Mouse (Mus musculus): Measurements from ENCODE around the gene Mkrn1. TPM values are rescaled to one million over a fixed set of nuclear protein-coding genes. Genes with fewer than 3 reads are reported as not detected.
"Not testable (repeated sequence)": the region's sequence is repeated elsewhere in the genome, so short reads cannot be mapped to it uniquely, and the experiment has no call there.

The Mkrn1 gene
- polyA plus RNA-seq, 1 experiment from 2014 or later = 46.2 TPM

DNA sequence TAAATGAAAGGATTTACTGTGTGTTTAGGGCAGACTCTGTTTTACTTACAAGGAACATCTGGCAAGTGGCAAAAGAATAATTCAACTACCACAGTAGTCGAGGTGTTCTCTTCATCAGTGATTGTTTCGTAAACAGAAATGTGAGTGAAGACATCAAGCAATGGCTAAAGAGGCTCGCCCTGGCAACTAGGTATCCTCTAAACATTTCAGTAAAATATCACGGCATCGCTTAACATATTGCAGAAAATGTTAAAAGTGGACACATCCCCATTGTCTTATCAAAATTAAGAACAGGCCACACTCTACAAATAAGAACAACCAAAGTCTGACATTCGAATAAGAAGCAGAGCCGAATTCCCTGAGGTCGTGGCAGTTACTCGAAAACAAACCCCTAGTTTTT lies 43.5 kb downstream of the Mkrn1 start:
- peaks cover 20% of the 10 kb centered on the region for H3K27me3 ChIP-seq
- peaks cover 12% of the 10 kb centered on the region for H3K36me3 ChIP-seq
- peaks cover 40% of the 10 kb centered on the region for H3K4me1 ChIP-seq
- no peak overlapping the region for H3K27ac ChIP-seq
- no peak for ATAC-seq (ENCODE audit: low FRiP score, low read depth)
- peak overlapping the region; percentile 94 for H3K9ac ChIP-seq
- H3K9me3 ChIP-seq = no peaks in the 10 kb centered on the region
- peak overlapping the region; percentile 91 for H3K4me3 ChIP-seq
- peak overlapping the region; percentile 71 for H3K4me2 ChIP-seq (replicated peaks)
- 16% methylated on average over 9 of the region's 9 CpGs for WGBS

DNA sequence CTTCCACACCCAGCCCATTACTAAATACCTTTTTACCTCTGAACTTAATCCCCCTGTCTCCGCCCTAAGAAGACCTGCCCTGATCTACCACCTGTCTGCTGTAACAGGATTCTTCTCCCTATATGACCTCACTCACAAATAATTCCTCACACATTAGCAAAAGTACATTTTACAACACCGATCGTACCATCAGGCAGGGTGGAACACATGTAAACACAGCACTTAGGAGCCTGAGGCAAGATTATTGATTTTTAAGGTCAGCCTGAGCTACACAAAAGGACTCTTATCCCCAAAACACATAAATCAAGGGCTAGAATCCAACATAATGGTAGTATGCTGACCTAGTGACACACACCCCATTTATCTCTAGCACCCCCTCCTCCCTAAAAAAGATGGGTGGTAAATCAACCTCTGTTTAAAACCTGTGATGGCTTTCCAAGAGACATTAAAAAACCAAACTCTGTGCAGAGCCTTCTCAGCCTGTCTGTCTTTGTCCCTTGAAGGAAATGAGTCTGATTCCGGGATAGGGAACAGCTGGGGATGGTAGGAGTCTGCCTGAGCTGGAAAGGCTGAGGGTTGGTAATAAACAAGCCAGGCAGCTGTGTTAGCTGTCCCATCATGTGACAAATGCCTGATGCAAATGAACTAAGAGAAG lies 46.8 kb downstream of the Mkrn1 start:
- Histone ChIP-seq H3K9ac (no peak overlapping the region), H3K4me2 (replicated peaks) (no peak overlapping the region), H3K4me3 (no peak overlapping the region), H3K27ac (no peak overlapping the region), H3K27me3 (no peaks in the 10 kb centered on the region), H3K4me1 (peaks cover 40% of the 10 kb centered on the region), H3K9me3 (no peaks in the 10 kb centered on the region), H3K36me3 (peaks cover 12% of the 10 kb centered on the region)
- no peak for ATAC-seq (ENCODE audit: low FRiP score, low read depth)
- WGBS = 60% methylated on average over 4 of the region's 4 CpGs

DNA sequence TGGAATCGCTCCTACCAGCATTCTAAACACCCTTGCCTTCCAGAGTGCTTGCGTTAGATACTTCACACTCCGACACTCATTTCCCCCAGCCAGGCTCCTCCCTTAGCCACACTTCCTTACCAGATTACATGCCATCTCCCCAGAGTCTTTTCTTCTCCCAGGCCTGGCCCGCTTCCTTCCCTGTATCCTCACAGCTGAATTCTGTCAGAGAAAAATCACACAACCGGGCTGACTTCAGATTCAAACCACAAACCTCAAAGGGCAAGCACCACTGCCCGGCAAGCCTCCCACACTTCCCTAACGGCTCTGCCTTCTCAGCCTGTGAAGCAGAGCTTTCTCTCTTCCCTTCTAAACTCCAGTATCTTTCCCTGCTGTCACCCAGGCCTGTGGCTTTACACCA lies 47.5 kb downstream of the Mkrn1 start:
- peaks cover 38% of the 10 kb centered on the region for H3K4me1 ChIP-seq
- WGBS = 46% methylated on average over 7 of the region's 7 CpGs

DNA sequence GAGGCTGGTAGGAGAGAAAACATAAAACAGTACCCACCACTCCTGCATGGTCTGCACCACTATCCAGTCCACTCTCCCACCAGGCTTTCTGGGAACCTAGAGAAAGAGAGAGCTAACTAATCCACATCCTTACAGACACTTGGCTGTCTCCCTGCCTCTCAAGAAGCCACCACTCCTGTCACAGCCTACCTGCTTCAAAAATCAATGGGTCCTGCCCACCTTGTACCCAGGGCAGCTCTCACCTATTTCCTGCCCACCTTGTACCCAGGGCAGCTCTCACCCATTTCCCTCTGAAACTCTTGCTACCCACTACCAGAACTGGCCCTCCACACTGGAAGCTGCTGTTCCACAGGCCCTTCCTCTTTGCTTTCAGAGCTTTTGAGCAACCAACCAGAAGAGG lies 48.2 kb downstream of the Mkrn1 start:
- Histone ChIP-seq H3K9me3 (no peaks in the 10 kb centered on the region), H3K4me1 (peaks cover 37% of the 10 kb centered on the region), H3K4me2 (replicated peaks) (no peak overlapping the region), H3K9ac (no peak overlapping the region), H3K4me3 (no peak overlapping the region), H3K27ac (no peak overlapping the region), H3K36me3 (peaks cover 17% of the 10 kb centered on the region), H3K27me3 (no peaks in the 10 kb centered on the region)
- no peak for ATAC-seq (ENCODE audit: low FRiP score, low read depth)

More for the DNA sequence above, 47.5 kb downstream of the Mkrn1 start:
- H3K4me3 ChIP-seq = no peak overlapping the region
- H3K36me3 ChIP-seq = peaks cover 13% of the 10 kb centered on the region
- H3K9me3 ChIP-seq = no peaks in the 10 kb centered on the region
- H3K9ac ChIP-seq = 0 out of 2 replicates have a peak overlapping the region, but pooled peaks have one; percentile 25
- H3K4me2 ChIP-seq (replicated peaks) = no peak overlapping the region
- no peak overlapping the region for H3K27ac ChIP-seq
- ATAC-seq (ENCODE audit: low FRiP score, low read depth) = no peak
- no peaks in the 10 kb centered on the region for H3K27me3 ChIP-seq

DNA sequence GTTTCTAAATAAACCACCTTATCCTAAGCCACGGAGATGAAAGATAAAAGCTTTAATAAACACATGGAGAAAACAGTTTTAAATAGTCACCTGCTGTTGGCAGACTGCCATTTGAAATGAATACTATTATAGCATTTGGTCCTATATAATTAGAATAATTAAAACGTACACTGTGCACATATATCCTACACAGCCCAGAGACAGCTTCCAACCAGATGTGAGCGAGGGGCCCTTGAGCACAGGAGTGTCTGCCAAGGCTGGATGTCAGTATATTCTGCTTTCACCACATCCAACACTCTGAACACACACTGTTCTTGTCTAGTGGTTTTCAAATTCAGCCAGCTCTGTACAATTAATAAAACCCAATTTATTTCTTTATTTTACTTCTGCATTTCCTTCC lies 50.6 kb downstream of the Mkrn1 start:
- H3K9me3 ChIP-seq = no peaks in the 10 kb centered on the region
- H3K4me3 ChIP-seq = no peak overlapping the region
- H3K36me3 ChIP-seq = peaks cover 34% of the 10 kb centered on the region
- H3K9ac ChIP-seq = no peak overlapping the region
- WGBS = 50% methylated on average over 3 of the region's 3 CpGs
- no peak overlapping the region for H3K4me2 ChIP-seq (replicated peaks)
- ATAC-seq (ENCODE audit: low FRiP score, low read depth) = no peak
- H3K4me1 ChIP-seq = peaks cover 21% of the 10 kb centered on the region
- no peaks in the 10 kb centered on the region for H3K27me3 ChIP-seq
- no peak overlapping the region for H3K27ac ChIP-seq

DNA sequence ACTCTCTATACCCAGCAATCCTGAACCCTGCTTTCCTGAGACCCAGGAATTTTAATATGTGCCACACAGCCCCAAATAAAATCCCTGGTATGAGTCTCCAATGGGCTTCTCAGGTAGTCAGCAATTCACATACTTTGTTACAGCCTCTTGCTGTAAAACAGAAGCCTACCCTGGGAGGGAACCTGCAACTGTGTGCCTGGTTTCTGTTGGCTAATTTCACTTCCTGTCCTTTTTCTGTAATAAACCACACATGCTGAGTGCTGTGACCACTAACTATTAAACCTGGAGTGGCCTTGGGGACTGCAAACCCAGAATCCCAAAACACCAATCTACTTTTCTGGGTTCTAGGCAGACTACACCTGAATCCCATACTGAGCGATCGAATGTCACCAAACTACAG lies 57.6 kb downstream of the Mkrn1 start:
- no peak overlapping the region for H3K4me3 ChIP-seq
- H3K27me3 ChIP-seq = no peaks in the 10 kb centered on the region
- peaks cover 64% of the 10 kb centered on the region for H3K36me3 ChIP-seq
- H3K27ac ChIP-seq = peak overlapping the region; percentile 16; the same call in 1 of the 2 replicates
- ATAC-seq (ENCODE audit: low FRiP score, low read depth) = no peak
- no peak overlapping the region for H3K4me2 ChIP-seq (replicated peaks)
- H3K9ac ChIP-seq = no peak overlapping the region
- peaks cover 7% of the 10 kb centered on the region; the same call in 1 of the 2 replicates for H3K4me1 ChIP-seq
- H3K9me3 ChIP-seq = no peaks in the 10 kb centered on the region
- WGBS = 64% methylated on average over 2 of the region's 2 CpGs

DNA sequence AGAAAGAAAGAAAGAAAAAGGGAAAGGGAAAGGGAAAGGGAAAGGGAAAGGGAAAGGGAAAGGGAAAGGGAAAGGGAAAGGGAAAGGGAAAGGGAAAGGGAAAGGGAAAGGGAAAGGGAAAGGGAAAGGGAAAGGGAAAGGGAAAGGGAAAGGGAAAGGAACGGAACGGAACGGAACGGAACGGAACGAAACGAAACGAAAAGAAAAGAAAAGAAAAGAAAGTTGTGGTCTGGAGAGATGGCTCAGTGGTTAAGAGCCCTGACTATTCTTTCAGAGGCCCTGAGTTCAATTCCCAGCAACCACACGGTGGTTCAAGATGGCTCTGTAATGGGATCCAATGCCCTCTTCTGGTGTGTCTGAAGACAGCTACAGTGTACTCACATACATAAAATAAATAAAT lies 61.1 kb downstream of the Mkrn1 start:
- H3K4me1 ChIP-seq; H3K9ac ChIP-seq; H3K27me3 ChIP-seq; H3K27ac ChIP-seq; H3K4me2 ChIP-seq (replicated peaks); H3K4me3 ChIP-seq; H3K9me3 ChIP-seq; ATAC-seq (ENCODE audit: low FRiP score, low read depth): not testable (repeated sequence)
- 97% methylated on average over 9 of the region's 9 CpGs for WGBS
- peaks cover 71% of the 10 kb centered on the region for H3K36me3 ChIP-seq

DNA sequence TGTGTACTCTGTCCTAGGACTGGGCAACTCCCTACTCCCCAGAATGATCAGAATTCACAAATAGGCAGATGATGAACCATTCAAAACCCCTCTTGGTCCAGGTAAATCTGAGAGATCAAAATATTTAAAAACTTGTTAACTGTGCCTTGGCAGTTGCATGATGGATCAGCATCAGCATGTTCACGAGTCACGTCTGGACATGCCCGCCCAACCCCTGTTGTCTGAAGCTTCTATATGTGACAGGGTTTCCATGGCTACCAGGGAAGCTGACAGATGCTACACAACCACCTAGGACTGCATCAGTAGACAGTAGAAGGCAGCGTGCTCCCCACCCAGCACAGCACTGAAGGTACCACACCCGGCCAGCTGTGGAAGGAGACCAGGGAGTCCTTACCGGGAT lies 71.3 kb downstream of the Mkrn1 start:
- H3K36me3 ChIP-seq = peaks cover 85% of the 10 kb centered on the region
- H3K27me3 ChIP-seq = no peaks in the 10 kb centered on the region
- H3K9me3 ChIP-seq = no peaks in the 10 kb centered on the region
- peaks cover 14% of the 10 kb centered on the region; the same call in 1 of the 2 replicates for H3K4me1 ChIP-seq
- no peak overlapping the region for H3K4me2 ChIP-seq (replicated peaks)
- no peak overlapping the region for H3K9ac ChIP-seq
- no peak for ATAC-seq (ENCODE audit: low FRiP score, low read depth)
- H3K4me3 ChIP-seq = no peak overlapping the region
- 75% methylated on average over 6 of the region's 6 CpGs for WGBS
- H3K27ac ChIP-seq = no peak overlapping the region

DNA sequence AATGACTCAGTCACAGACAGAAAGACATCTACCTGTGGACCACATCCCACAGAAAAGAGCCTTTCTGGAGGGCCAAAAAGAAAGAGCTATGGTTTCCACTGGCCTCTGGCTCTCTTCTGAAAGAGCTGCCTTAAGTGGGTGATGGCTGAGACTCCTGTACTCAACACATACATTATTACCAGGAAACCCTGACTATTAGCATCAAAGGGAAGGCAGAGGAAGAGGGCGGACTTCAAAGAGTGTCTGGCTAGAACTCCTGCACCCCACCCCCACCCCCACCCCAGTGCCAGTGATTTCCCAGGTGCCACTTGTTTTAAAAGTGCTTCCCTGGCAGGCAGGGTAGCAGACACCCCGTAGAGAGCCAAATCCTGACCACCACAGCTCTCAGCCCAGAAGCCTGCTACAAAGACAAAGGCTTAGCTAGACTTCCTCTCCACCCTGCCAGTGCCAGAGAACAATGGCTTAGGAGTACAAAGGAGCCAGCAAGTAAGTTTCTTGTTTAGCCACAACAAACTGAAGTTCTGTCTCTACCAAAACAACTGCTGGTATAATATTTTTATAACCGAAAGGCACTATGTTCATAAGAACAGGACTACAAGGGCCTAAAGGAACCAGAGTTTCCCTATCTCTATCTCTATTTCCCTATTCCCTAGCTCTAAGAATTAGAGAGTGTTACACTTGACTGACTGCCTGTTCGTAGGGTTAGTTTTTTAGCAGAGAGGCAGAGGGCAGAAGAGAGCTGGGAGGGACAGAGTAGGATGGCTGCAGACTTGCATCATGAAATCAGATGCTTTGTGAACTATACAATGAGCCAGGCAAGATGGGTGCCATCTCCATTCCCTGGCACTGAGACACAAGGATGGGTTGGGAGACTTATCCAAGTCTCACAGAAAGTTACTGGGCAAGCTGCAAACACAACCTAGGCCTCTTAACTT lies 72.1 kb downstream of the Mkrn1 start:
- Histone ChIP-seq H3K9ac (no peak overlapping the region), H3K27me3 (no peaks in the 10 kb centered on the region), H3K36me3 (peaks cover 85% of the 10 kb centered on the region), H3K4me3 (no peak overlapping the region), H3K4me1 (peaks cover 14% of the 10 kb centered on the region; the same call in 1 of the 2 replicates), H3K9me3 (no peaks in the 10 kb centered on the region), H3K4me2 (replicated peaks) (no peak overlapping the region), H3K27ac (no peak overlapping the region)
- ATAC-seq (ENCODE audit: low FRiP score, low read depth) = no peak
- 30% methylated on average over 4 of the region's 4 CpGs for WGBS

Other genes starting within 250 kb of the Mkrn1 start
- 7.2 and 7.8 TPM in 2 replicates for gene Kdm7a, start 213.7 kb downstream of the Mkrn1 start, polyA plus RNA-seq (2015; fragmentation: Nextera tagmentation; extraction: Ambion mirVana)
- 67.7 and 68.3 TPM in 2 replicates for gene Slc37a3, start 42.8 kb downstream of the Mkrn1 start, polyA plus RNA-seq (2015; fragmentation: Nextera tagmentation; extraction: Ambion mirVana)
- gene Rab19, start 39.3 kb downstream of the Mkrn1 start, polyA plus RNA-seq (2015; fragmentation: Nextera tagmentation; extraction: Ambion mirVana) = 0.47 and 0.63 TPM in 2 replicates
- gene Dennd2a, start 137.4 kb upstream of the Mkrn1 start, polyA plus RNA-seq (2015; fragmentation: Nextera tagmentation; extraction: Ambion mirVana) = 25.8 and 30.1 TPM in 2 replicates
- 41.9 and 42.8 TPM in 2 replicates for gene Adck2, start 153.4 kb upstream of the Mkrn1 start, polyA plus RNA-seq (2015; fragmentation: Nextera tagmentation; extraction: Ambion mirVana)
- gene Gm42420, start 165.3 kb upstream of the Mkrn1 start, polyA plus RNA-seq (2015; fragmentation: Nextera tagmentation; extraction: Ambion mirVana) = 1.0 and 3.4 TPM in 2 replicates
- 333 and 336 TPM in 2 replicates for gene Ndufb2, start 172.1 kb upstream of the Mkrn1 start, polyA plus RNA-seq (2015; fragmentation: Nextera tagmentation; extraction: Ambion mirVana)